Mouse (Mus musculus): ENCODE measurements around the gene Zfp169.

Zfp169 gene

DNA sequence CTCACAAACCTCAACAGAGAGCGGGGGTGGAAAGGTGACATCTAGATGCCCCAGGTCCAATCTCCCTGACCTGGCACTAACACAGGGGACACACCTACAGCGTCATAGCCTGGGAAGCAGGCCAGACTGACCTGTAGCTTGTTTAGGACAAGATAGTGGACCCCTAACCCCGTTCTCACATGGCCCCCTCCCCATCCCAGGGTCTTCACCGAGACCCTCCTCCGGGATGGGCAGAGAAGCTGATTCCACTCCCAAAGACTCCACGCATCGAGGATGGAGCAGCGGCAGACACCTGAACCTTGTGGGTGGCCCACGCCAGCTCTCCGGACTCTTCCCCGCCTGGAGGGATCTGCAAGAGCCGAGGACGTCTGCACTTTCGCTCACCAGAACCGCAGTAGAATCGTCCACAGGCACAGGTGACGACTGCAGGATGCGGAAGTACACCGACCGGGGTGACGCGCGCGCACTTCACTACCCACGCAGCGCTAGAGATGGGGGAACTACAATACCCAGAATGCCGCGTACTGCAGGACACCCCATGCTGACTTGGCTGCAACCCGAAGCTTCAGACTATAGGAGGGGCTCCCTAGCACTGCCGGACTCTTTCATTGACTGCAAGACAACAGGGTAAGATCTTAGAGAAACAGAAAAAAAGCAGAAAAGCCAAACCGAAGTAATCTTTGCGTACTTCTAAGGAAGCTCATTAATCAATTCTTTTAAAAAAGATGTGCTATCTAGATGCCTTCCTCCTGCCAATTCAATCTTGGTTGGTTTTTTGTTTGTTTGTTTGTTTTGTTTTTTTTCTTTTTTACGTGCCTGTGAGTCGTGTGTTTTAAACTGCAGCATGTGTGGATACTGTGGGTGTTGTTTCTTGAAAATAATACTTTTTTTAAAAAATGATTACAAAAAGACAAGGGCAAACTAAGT is at the start of gene Zfp169, which contains the start of gene A830005F24Rik:
Gene Zfp169, minus strand, starts transcription at position 449 of the 927 bp plus-strand sequence.
Gene A830005F24Rik, plus strand, starts transcription at position 568 of the 927 bp plus-strand sequence.
- in situ Hi-C loops (cut with MboI; ENCODE audit: low sequenced_read_pairs) = no loop called here

DNA sequence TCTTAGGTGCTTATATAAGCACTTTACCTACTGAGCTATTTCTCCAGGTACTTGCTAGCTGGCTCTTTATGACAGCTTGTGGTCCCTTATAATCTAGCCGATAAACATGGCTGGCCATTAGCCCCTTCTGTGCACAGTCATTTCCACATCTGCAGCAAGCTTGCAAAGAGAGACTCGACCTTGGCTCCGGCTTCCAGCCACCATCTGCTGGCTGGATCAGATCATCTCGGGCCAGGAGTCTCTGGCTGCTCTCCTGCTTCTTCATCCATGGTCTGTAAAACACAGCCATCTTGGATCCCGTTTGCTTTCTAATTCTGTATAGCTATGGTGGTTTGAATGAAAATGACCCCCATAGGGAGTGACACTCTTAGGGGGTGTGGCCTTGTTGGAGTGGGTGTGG is 49.1 kb upstream of the Zfp169 start:
- in situ Hi-C loops (cut with MboI; ENCODE audit: low sequenced_read_pairs) = no loop called here

- in situ Hi-C loops (cut with MboI; ENCODE audit: low sequenced_read_pairs) = no loop called here
These were observed 48.2 kb upstream of the Zfp169 start for GRCm38 (mm10) chr13:48561481-48561880.

DNA sequence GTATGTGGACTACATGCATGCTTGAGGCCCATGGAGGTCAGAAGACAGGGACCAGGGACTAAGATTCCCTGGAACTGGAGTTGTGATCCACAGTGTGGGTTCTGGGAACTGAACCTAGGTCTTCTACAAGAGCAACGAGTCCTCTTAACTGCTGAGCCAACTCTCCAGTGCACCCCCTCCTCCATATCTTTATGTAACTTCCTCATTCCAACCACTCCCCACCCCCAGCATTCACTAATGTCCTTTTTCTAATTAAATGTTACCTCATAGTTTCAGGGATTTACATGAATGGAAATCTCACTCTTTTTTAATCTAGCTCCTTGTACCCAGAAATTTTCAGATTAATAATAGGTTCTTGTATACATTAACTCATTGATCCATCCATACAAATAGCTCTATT is 42.7 kb upstream of the Zfp169 start:
- in situ Hi-C loops (cut with MboI; ENCODE audit: low sequenced_read_pairs) = no loop called here

DNA sequence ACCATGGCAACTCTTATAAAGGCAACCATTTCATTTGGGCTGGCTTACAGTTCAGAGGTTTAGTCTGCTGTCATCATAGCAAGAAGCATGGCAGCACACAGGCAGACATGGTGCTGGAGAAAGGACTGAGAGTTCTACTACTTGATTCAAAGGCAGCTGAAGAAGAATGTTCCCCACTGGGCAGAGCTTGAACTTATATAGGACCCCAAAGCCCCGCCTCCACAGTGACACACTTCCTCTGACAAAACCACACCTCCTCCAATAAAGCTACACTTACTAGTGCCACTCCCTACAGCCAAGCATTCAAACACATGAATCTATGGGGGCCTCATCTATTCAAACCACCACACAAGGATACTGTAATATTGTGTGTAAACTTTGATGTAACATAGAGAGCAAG is 41.3 kb upstream of the Zfp169 start:
- in situ Hi-C loops (cut with MboI; ENCODE audit: low sequenced_read_pairs) = no loop called here

DNA sequence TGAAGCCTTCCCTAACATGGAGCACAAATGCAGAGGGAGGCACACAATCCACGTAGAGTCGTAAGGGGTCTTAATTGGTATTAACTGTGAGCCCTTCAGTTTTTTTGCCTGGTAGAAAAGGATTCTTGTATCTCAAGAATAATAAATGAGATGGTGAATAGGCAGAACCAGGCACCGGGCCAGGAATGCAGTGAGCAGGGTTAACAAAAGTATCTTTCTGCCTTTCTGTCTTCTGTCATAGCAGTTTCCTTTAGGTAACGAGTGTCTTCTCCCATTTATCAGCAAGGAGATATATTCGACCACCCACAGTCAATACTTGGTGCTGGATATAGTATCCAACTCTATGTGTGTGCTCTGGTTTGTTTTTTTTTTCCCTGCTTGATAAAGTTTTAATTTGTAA is 40.3 kb upstream of the Zfp169 start:
- in situ Hi-C loops (cut with MboI; ENCODE audit: low sequenced_read_pairs) = no loop called here

GRCm38 (mm10) chr13:48552181-48553090 is 39.2 kb upstream of the Zfp169 start:
- in situ Hi-C loops (cut with MboI; ENCODE audit: low sequenced_read_pairs) = no loop called here

GRCm38 (mm10) chr13:48548296-48548695 is 35.0 kb upstream of the Zfp169 start:
- in situ Hi-C loops (cut with MboI; ENCODE audit: low sequenced_read_pairs) = no loop called here

DNA sequence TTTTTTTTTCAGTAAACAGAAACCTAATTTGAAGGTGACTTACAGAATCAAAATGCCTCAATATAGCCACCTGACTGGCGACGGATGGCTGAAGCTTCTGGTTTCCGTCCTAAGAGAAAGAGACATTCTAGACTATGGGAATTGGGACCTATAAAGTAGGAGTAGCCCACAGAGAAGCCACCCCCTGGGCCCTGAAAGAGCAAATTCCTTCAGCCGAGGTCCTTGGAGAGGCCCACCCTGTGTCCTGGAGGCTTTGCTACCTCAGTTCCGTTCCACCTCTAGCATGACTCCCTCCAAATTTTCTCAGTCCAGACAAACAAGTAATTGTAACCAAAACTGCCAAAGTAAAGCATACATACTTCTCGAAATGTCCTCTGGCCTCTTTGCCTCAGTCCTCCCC is 34.4 kb upstream of the Zfp169 start:
- in situ Hi-C loops (cut with MboI; ENCODE audit: low sequenced_read_pairs) = no loop called here

- in situ Hi-C loops (cut with MboI; ENCODE audit: low sequenced_read_pairs) = no loop called here
These were observed 33.2 kb upstream of the Zfp169 start for GRCm38 (mm10) chr13:48546330-48546917.

DNA sequence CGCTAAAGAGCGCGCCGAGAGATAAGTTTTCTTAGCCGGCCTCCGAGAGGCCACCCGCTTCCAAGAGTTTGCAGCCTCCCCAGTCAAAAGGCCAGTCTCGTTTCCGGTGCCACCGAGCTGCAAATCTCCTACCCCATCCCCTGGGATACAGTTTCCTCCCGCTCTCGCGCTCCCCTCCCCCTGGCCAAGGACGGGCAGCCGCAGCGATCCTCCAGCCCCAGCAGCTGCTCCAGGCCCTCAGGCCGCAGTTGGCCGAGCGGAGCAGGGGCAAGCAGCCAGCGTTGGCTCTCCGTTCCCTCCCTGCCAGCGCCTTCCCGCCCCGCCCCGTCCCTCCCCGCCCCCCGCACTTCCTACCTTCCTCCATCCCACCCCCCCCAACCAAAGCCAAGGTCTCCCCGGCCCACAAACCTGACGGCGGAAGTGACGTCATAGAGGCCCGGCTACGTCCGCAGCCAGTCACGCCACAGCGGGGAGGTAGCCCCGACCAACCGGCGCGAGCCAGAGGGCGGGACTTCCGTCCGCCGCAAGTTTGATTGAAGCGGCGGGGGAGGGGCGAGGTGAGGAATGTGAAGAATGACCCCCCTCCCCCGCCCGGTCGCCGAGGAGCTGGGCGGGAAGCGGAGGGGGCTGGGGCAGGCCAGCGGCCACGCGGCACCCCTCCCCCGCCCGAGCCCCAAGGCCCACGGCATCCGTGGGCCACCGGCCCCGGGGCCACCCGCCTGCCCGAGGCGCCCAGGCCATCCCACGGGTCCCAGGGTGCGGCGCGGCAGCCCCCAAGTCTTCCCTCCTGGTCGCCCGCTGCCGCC is 32.4 kb upstream of the Zfp169 start:
- in situ Hi-C loops (cut with MboI; ENCODE audit: low sequenced_read_pairs) = no loop called here

GRCm38 (mm10) chr13:48544867-48545266 is 31.6 kb upstream of the Zfp169 start:
- in situ Hi-C loops (cut with MboI; ENCODE audit: low sequenced_read_pairs) = no loop called here

DNA sequence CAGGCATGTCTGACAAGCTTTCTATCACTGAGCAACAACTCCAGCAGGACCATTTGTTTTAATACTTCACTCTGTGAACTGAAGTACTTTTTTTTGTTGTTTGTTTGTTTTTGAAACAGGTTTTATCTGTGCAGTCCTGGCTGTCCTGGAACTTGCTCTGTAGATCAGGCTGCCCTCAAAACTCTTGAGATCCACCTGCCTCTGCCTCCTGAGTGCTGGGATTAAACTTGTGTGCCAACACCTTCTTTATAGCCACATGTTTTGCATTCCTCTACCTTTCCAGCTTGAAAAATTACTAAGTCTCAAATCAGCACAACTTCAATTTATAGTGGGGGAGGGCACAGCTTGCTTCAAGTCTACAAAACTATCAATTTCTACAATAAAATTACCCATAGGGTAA is 31.1 kb upstream of the Zfp169 start:
- in situ Hi-C loops (cut with MboI; ENCODE audit: low sequenced_read_pairs) = no loop called here

GRCm38 (mm10) chr13:48540488-48540887 is 27.2 kb upstream of the Zfp169 start:
- in situ Hi-C loops (cut with MboI; ENCODE audit: low sequenced_read_pairs) = no loop called here

GRCm38 (mm10) chr13:48533441-48533840 is 20.2 kb upstream of the Zfp169 start:
- in situ Hi-C loops (cut with MboI; ENCODE audit: low sequenced_read_pairs) = loop anchor here (5.0 kb wide), 1 partner anchor 39 kb away; no protein-coding TSS in a partner anchor

GRCm38 (mm10) chr13:48531448-48531847 is 18.2 kb upstream of the Zfp169 start:
- in situ Hi-C loops (cut with MboI; ENCODE audit: low sequenced_read_pairs) = loop anchor here (5.0 kb wide), 1 partner anchor 41 kb away; no protein-coding TSS in a partner anchor

- in situ Hi-C loops (cut with MboI; ENCODE audit: low sequenced_read_pairs) = loop anchor here (5.0 kb wide), 1 partner anchor 42 kb away; no protein-coding TSS in a partner anchor
These were observed 17.4 kb upstream of the Zfp169 start for GRCm38 (mm10) chr13:48530685-48531084.

- in situ Hi-C loops (cut with MboI; ENCODE audit: low sequenced_read_pairs) = loop anchor here (5.0 to 10.0 kb wide), 2 partner anchors 108 to 266 kb away; no protein-coding TSS in a partner anchor
These were observed 15.8 kb upstream of the Zfp169 start for GRCm38 (mm10) chr13:48529028-48529427.

DNA sequence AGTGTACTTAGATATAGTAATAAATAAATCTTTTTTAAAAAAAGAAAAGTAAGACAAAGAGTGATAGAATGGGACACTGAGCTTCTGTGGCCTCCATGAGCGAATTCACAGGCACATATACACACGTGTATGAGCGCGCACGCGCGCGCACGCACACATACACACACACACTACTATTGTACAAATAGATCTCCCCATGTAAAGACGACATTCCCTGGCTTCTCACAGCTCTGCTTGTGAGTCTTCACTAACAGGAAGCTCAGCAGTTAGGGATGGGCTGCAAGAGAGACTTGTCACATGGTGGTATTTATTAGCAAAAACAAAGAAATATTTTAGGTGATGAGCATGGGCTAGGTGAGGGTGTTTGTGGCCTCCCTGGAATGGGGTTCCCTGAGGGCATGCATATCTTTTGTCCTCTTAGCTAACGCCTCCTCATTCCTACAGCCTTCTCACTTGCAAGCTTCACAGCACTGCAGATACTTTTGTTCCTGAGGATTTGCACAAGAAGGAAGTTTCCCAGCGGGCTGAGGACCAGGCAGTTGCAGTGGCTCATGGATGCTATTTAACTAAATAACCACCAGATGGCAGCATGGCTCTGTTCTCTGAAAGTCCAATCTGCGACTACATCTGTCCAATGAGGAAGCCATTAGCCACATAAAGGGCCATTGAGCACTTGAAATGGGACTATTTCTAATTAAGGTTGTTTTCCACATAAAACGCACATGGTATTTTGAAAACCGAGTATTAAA is 15.0 kb upstream of the Zfp169 start:
- in situ Hi-C loops (cut with MboI; ENCODE audit: low sequenced_read_pairs) = loop anchor here (5.0 to 10.0 kb wide), 2 partner anchors 109 to 267 kb away; no protein-coding TSS in a partner anchor

Measured in CH12F3 (cell line).